Mouse (Mus musculus) liver, adult 2 months (tissue): Measurements from ENCODE around the gene Tekt1.

ENCODE experiments used
- CTCF ChIP-seq: fragments of 200-500 bp; IDR thresholded peaks from 2 replicates; pipeline ENCODE4 v1.5.1; 2011; ENCODE audit warnings: low read depth, low read length, control low read depth
- POLR2A ChIP-seq: fragments of 200-500 bp; IDR thresholded peaks from 2 replicates; pipeline ENCODE4 v1.6.1; 2011; ENCODE audit warnings: low read length, control low read depth; ENCODE audit not compliant: insufficient read depth; ENCODE audit errors: extremely low read depth

- no peak for TF ChIP-seq CTCF
- TF ChIP-seq POLR2A, result no peak
These were observed 34.4 kb upstream of the Tekt1 start for GRCm38 (mm10) chr11:72396621-72397020.
